Mouse (Mus musculus): ENCODE results near the gene Apaf1. TPM values are rescaled to one million over a fixed set of nuclear protein-coding genes. Genes with fewer than 3 reads are reported as not detected.

Gene Apaf1
- polyA plus RNA-seq, 1 experiment from 2014 or later = 19.3 TPM

- Histone ChIP-seq H3K4me1 (ENCODE audit: control insufficient read depth, insufficient read depth, low read length) (no peaks in the 10 kb centered on the region), H3K9me3 (replicated peaks; ENCODE audit: control insufficient read depth, low read length) (no peaks in the 10 kb centered on the region), H3K4me2 (no peak overlapping the region), H3K4me3 (ENCODE audit: low read depth, low read length) (no peak overlapping the region), H3K36me3 (ENCODE audit: control insufficient read depth, insufficient read depth, low read length) (peaks cover 15% of the 10 kb centered on the region; the same call in 1 of the 2 replicates), H3K27ac (ENCODE audit: low read depth, low read length) (no peak overlapping the region), H3K9ac (ENCODE audit: low read depth, low read length) (no peak overlapping the region), H3K27me3 (ENCODE audit: control insufficient read depth, insufficient read depth, low read length) (no peaks in the 10 kb centered on the region)
- 84% methylated on average over 8 of the region's 8 CpGs for WGBS (ENCODE audit: insufficient replicate concordance)
- no peak for ATAC-seq (replicated peaks; ENCODE audit: insufficient number of reproducible peaks, low FRiP score, low TSS enrichment)
Measured at GRCm38 (mm10) chr10:91098056-91098455, 15.5 kb upstream of the Apaf1 start.

- 79% methylated on average over 15 of the region's 15 CpGs for WGBS (ENCODE audit: insufficient replicate concordance)
- H3K27ac ChIP-seq (ENCODE audit: low read depth, low read length) = no peak overlapping the region
- no peaks in the 10 kb centered on the region for H3K9me3 ChIP-seq (replicated peaks; ENCODE audit: control insufficient read depth, low read length)
- H3K4me2 ChIP-seq = no peak overlapping the region
- H3K27me3 ChIP-seq (ENCODE audit: control insufficient read depth, insufficient read depth, low read length) = no peaks in the 10 kb centered on the region
- no peak overlapping the region for H3K4me3 ChIP-seq (ENCODE audit: low read depth, low read length)
- no peaks in the 10 kb centered on the region for H3K4me1 ChIP-seq (ENCODE audit: control insufficient read depth, insufficient read depth, low read length)
- no peak overlapping the region for H3K9ac ChIP-seq (ENCODE audit: low read depth, low read length)
- no peak for ATAC-seq (replicated peaks; ENCODE audit: insufficient number of reproducible peaks, low FRiP score, low TSS enrichment)
- peaks cover 11% of the 10 kb centered on the region; the same call in 1 of the 2 replicates for H3K36me3 ChIP-seq (ENCODE audit: control insufficient read depth, insufficient read depth, low read length)
Measured at GRCm38 (mm10) chr10:91094251-91095104, 11.9 kb upstream of the Apaf1 start.

GRCm38 (mm10) chr10:91092812-91093211 lies 10.2 kb upstream of the Apaf1 start:
- 81% methylated on average over 4 of the region's 4 CpGs for WGBS (ENCODE audit: insufficient replicate concordance)

GRCm38 (mm10) chr10:91083393-91083927 lies 890 bp upstream of the Apaf1 start:
- peak overlapping the region; percentile 84 for H3K27ac ChIP-seq (ENCODE audit: low read depth, low read length)
- no peaks in the 10 kb centered on the region; the same call in 1 of the 2 replicates for H3K36me3 ChIP-seq (ENCODE audit: control insufficient read depth, insufficient read depth, low read length)
- WGBS (ENCODE audit: insufficient replicate concordance) = 45% methylated on average over 12 of the region's 12 CpGs
- no peaks in the 10 kb centered on the region for H3K27me3 ChIP-seq (ENCODE audit: control insufficient read depth, insufficient read depth, low read length)
- H3K4me3 ChIP-seq (ENCODE audit: low read depth, low read length) = peak overlapping the region; percentile 95
- peaks cover 6% of the 10 kb centered on the region; the same call in 1 of the 2 replicates for H3K4me1 ChIP-seq (ENCODE audit: control insufficient read depth, insufficient read depth, low read length)
- H3K9me3 ChIP-seq (replicated peaks; ENCODE audit: control insufficient read depth, low read length) = no peaks in the 10 kb centered on the region
- peak; percentile 5; the same call in 1 of the 2 replicates for ATAC-seq (replicated peaks; ENCODE audit: insufficient number of reproducible peaks, low FRiP score, low TSS enrichment)
- H3K4me2 ChIP-seq = peak overlapping the region; percentile 82
- peak overlapping the region; percentile 86 for H3K9ac ChIP-seq (ENCODE audit: low read depth, low read length)

More at GRCm38 (mm10) chr10:91092812-91093211, 10.2 kb upstream of the Apaf1 start:
- Histone ChIP-seq H3K27me3 (ENCODE audit: control insufficient read depth, insufficient read depth, low read length) (no peaks in the 10 kb centered on the region), H3K27ac (ENCODE audit: low read depth, low read length) (no peak overlapping the region), H3K4me1 (ENCODE audit: control insufficient read depth, insufficient read depth, low read length) (no peaks in the 10 kb centered on the region), H3K4me2 (no peak overlapping the region), H3K4me3 (ENCODE audit: low read depth, low read length) (no peak overlapping the region), H3K36me3 (ENCODE audit: control insufficient read depth, insufficient read depth, low read length) (peaks cover 11% of the 10 kb centered on the region; the same call in 1 of the 2 replicates), H3K9ac (ENCODE audit: low read depth, low read length) (no peak overlapping the region), H3K9me3 (replicated peaks; ENCODE audit: control insufficient read depth, low read length) (no peaks in the 10 kb centered on the region)
- ATAC-seq (replicated peaks; ENCODE audit: insufficient number of reproducible peaks, low FRiP score, low TSS enrichment) = no peak

GRCm38 (mm10) chr10:91081959-91082507 lies 537 bp downstream of the Apaf1 start:
- ATAC-seq (replicated peaks; ENCODE audit: insufficient number of reproducible peaks, low FRiP score, low TSS enrichment) = peak; percentile 31; the same call in 1 of the 2 replicates
- Histone ChIP-seq H3K4me1 (ENCODE audit: control insufficient read depth, insufficient read depth, low read length) (peaks cover 6% of the 10 kb centered on the region; the same call in 1 of the 2 replicates), H3K9ac (ENCODE audit: low read depth, low read length) (peak overlapping the region; percentile 90), H3K27ac (ENCODE audit: low read depth, low read length) (peak overlapping the region; percentile 86), H3K36me3 (ENCODE audit: control insufficient read depth, insufficient read depth, low read length) (peaks cover under 1% of the 10 kb centered on the region; the same call in 1 of the 2 replicates), H3K9me3 (replicated peaks; ENCODE audit: control insufficient read depth, low read length) (no peaks in the 10 kb centered on the region), H3K27me3 (ENCODE audit: control insufficient read depth, insufficient read depth, low read length) (no peaks in the 10 kb centered on the region), H3K4me3 (ENCODE audit: low read depth, low read length) (peak overlapping the region; percentile 95), H3K4me2 (peak overlapping the region; percentile 82)
- WGBS (ENCODE audit: insufficient replicate concordance) = under 1% methylated on average over 27 of the region's 27 CpGs

GRCm38 (mm10) chr10:91080540-91080939 lies 2.0 kb downstream of the Apaf1 start:
- H3K36me3 ChIP-seq (ENCODE audit: control insufficient read depth, insufficient read depth, low read length) = peaks cover 7% of the 10 kb centered on the region
- H3K27ac ChIP-seq (ENCODE audit: low read depth, low read length) = no peak overlapping the region
- no peak for ATAC-seq (replicated peaks; ENCODE audit: insufficient number of reproducible peaks, low FRiP score, low TSS enrichment)
- WGBS (ENCODE audit: insufficient replicate concordance) = 75% methylated on average over 5 of the region's 5 CpGs
- no peak overlapping the region for H3K4me2 ChIP-seq
- no peaks in the 10 kb centered on the region for H3K9me3 ChIP-seq (replicated peaks; ENCODE audit: control insufficient read depth, low read length)
- no peak overlapping the region for H3K9ac ChIP-seq (ENCODE audit: low read depth, low read length)
- no peaks in the 10 kb centered on the region for H3K27me3 ChIP-seq (ENCODE audit: control insufficient read depth, insufficient read depth, low read length)
- H3K4me1 ChIP-seq (ENCODE audit: control insufficient read depth, insufficient read depth, low read length) = peaks cover 6% of the 10 kb centered on the region; the same call in 1 of the 2 replicates
- H3K4me3 ChIP-seq (ENCODE audit: low read depth, low read length) = no peak overlapping the region

- H3K27ac ChIP-seq (ENCODE audit: low read depth, low read length) = no peak overlapping the region
- H3K4me2 ChIP-seq = no peak overlapping the region
- H3K9ac ChIP-seq (ENCODE audit: low read depth, low read length) = no peak overlapping the region
- H3K36me3 ChIP-seq (ENCODE audit: control insufficient read depth, insufficient read depth, low read length) = peaks cover 7% of the 10 kb centered on the region
- 76% methylated on average over 2 of the region's 2 CpGs for WGBS (ENCODE audit: insufficient replicate concordance)
- no peaks in the 10 kb centered on the region for H3K9me3 ChIP-seq (replicated peaks; ENCODE audit: control insufficient read depth, low read length)
- no peak for ATAC-seq (replicated peaks; ENCODE audit: insufficient number of reproducible peaks, low FRiP score, low TSS enrichment)
- H3K27me3 ChIP-seq (ENCODE audit: control insufficient read depth, insufficient read depth, low read length) = no peaks in the 10 kb centered on the region
- H3K4me1 ChIP-seq (ENCODE audit: control insufficient read depth, insufficient read depth, low read length) = no peaks in the 10 kb centered on the region
- no peak overlapping the region for H3K4me3 ChIP-seq (ENCODE audit: low read depth, low read length)
Measured at GRCm38 (mm10) chr10:91076667-91077066, 5.9 kb downstream of the Apaf1 start.

- 83% methylated on average over 3 of the region's 3 CpGs for WGBS (ENCODE audit: insufficient replicate concordance)
- no peaks in the 10 kb centered on the region for H3K9me3 ChIP-seq (replicated peaks; ENCODE audit: control insufficient read depth, low read length)
- H3K27me3 ChIP-seq (ENCODE audit: control insufficient read depth, insufficient read depth, low read length) = no peaks in the 10 kb centered on the region
- H3K27ac ChIP-seq (ENCODE audit: low read depth, low read length) = no peak overlapping the region
- peaks cover 11% of the 10 kb centered on the region for H3K36me3 ChIP-seq (ENCODE audit: control insufficient read depth, insufficient read depth, low read length)
- no peak overlapping the region for H3K4me2 ChIP-seq
- H3K9ac ChIP-seq (ENCODE audit: low read depth, low read length) = no peak overlapping the region
- no peak overlapping the region for H3K4me3 ChIP-seq (ENCODE audit: low read depth, low read length)
- H3K4me1 ChIP-seq (ENCODE audit: control insufficient read depth, insufficient read depth, low read length) = no peaks in the 10 kb centered on the region
- ATAC-seq (replicated peaks; ENCODE audit: insufficient number of reproducible peaks, low FRiP score, low TSS enrichment) = no peak
Measured at GRCm38 (mm10) chr10:91073345-91073744, 9.2 kb downstream of the Apaf1 start.

All from heart, embryonic 11.5 days (tissue).